Mouse (Mus musculus) heart, embryonic 13.5 days (tissue): Measurements from ENCODE around the gene Otub1. TPM values are rescaled to one million over a fixed set of nuclear protein-coding genes. Genes with fewer than 3 reads are reported as not detected.

Experiments used
- ATAC-seq: fragments of 200-750 bp; cut with Nextera tagmentation; 2 replicates; pipeline ENCODE4 v1.8.0; 2017; ENCODE audit warnings: moderate TSS enrichment; ENCODE audit not compliant: insufficient number of reproducible peaks, low FRiP score, low TSS enrichment; ENCODE audit errors: extremely low read depth
- H3K27ac ChIP-seq: fragments of 300-500 bp; sonication (generic); replicated peaks from 2 replicates; pipeline ENCODE4 v1.5.1; 2015; ENCODE audit warnings: moderate library complexity, mild to moderate bottlenecking, inconsistent platforms
- H3K27me3 ChIP-seq: fragments of 300-500 bp; sonication (generic); replicated peaks from 2 replicates; pipeline ENCODE4 v1.6.1; 2015; ENCODE audit warnings: mild to moderate bottlenecking, inconsistent platforms
- H3K36me3 ChIP-seq: fragments of 300-500 bp; sonication (generic); 2 replicates; pipeline ENCODE4 v1.6.1; 2015; ENCODE audit warnings: mild to moderate bottlenecking, inconsistent platforms
- H3K4me1 ChIP-seq: fragments of 300-500 bp; sonication (generic); 2 replicates; pipeline ENCODE4 v1.6.1; 2015; ENCODE audit warnings: inconsistent platforms
- H3K4me2 ChIP-seq: fragments of 300-500 bp; sonication (generic); 2 replicates; pipeline ENCODE4 v1.6.1; 2015; ENCODE audit warnings: inconsistent platforms, mild to moderate bottlenecking, moderate library complexity
- H3K4me3 ChIP-seq: fragments of 300-500 bp; sonication (generic); 2 replicates; pipeline ENCODE4 v1.5.1; 2015; ENCODE audit warnings: moderate library complexity, mild to moderate bottlenecking, inconsistent platforms
- H3K9ac ChIP-seq: fragments of 300-500 bp; sonication (generic); 2 replicates; pipeline ENCODE4 v1.6.1; 2015; ENCODE audit warnings: inconsistent platforms, mild to moderate bottlenecking, moderate library complexity
- H3K9me3 ChIP-seq: fragments of 300-500 bp; sonication (generic); 2 replicates; pipeline ENCODE4 v1.6.1; 2016; ENCODE audit warnings: inconsistent platforms
- WGBS: fragments of 180-500 bp; shearing (Covaris S2); methylation state at CpG from one replicate; pipeline ENCODE4 v1.1.7; 2015; ENCODE audit warnings: mixed read lengths; 5-methylcytosine and 5-hydroxymethylcytosine counted together
- polyA plus RNA-seq: library from polyadenylated mRNA; unstranded; fragments of >200 nt; fragmentation: Nextera tagmentation; extraction: Ambion mirVana; gene quantifications from 2 replicates; pipeline ENCODE4 v1.2.1, GENCODE M21; 2015

Otub1 gene
- polyA plus RNA-seq, 1 experiment from 2014 or later = 147 TPM

DNA sequence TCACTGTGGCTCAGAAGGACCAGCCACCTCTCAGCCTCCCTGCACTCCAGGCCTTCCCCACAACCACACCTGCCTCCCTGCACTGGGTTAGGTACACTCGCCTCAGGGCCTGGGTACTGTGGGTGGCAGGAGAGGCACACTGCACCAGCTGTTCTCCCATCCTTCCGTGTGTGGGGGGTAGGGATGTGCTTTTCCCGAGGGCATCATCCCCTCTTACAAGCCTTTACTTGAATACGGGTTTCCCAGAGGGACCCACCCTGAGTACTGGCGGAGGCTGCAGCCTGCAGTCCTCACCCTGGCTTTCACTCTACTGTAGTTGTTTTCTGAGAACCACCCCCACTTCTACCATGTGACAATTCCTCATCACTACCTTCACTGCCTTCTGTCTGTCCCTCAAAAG lies 19.0 kb downstream of the Otub1 start:
- peaks cover 12% of the 10 kb centered on the region for H3K4me1 ChIP-seq
- H3K9me3 ChIP-seq = no peaks in the 10 kb centered on the region
- ATAC-seq = no peak
- no peak overlapping the region for H3K27ac ChIP-seq
- H3K27me3 ChIP-seq = peaks cover 64% of the 10 kb centered on the region
- H3K4me3 ChIP-seq = no peak overlapping the region
- 0 out of 2 replicates have a peak overlapping the region, but pooled peaks have one; percentile 1 for H3K9ac ChIP-seq
- no peaks in the 10 kb centered on the region for H3K36me3 ChIP-seq
- H3K4me2 ChIP-seq = no peak overlapping the region
- 60% methylated on average over 5 of the region's 5 CpGs for WGBS

DNA sequence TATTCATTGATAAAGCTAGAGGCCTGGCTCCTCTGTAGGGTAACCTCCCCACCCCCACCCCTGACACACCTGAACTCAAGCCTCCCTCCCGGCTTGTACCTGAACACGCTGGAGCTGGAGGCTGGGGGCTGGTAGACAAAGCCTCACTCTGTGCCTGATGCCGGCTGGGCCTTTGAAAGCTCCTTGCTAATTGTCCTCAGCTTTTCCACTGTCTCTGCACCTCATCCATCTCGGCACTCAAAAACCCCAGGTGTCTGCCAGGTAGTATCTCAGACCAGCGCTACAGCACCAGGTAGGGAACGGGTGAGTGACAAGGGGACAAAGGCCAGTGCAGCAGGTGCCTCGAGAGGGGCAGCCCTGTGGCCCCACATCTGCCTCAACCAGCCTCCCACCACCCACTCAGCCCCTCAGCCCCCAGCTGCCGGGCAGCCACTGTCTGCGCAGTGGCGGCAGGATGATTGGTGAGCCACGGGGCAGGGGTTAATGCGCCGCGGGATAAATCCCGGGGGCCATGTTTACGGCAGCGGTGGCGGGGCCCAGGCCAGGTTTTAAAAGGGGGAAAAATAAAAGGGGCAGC lies 20.3 kb downstream of the Otub1 start:
- WGBS = 18% methylated on average over 18 of the region's 18 CpGs
- Histone ChIP-seq H3K27ac (no peak overlapping the region), H3K4me3 (no peak overlapping the region), H3K9ac (no peak overlapping the region), H3K4me2 (no peak overlapping the region), H3K36me3 (no peaks in the 10 kb centered on the region), H3K9me3 (no peaks in the 10 kb centered on the region), H3K27me3 (peaks cover 68% of the 10 kb centered on the region), H3K4me1 (peaks cover 23% of the 10 kb centered on the region)
- no peak for ATAC-seq

- H3K27me3 ChIP-seq = peaks cover 75% of the 10 kb centered on the region
- 48% methylated on average over 4 of the region's 4 CpGs for WGBS
These were observed 21.1 kb downstream of the Otub1 start for GRCm38 (mm10) chr19:7185059-7185458.

GRCm38 (mm10) chr19:7183419-7183818 lies 22.7 kb downstream of the Otub1 start:
- H3K9me3 ChIP-seq = no peaks in the 10 kb centered on the region
- peaks cover 34% of the 10 kb centered on the region for H3K4me1 ChIP-seq
- no peaks in the 10 kb centered on the region for H3K36me3 ChIP-seq
- WGBS = 64% methylated on average over 11 of the region's 11 CpGs
- H3K4me3 ChIP-seq = no peak overlapping the region
- ATAC-seq = no peak
- H3K27me3 ChIP-seq = peaks cover 85% of the 10 kb centered on the region
- no peak overlapping the region for H3K4me2 ChIP-seq
- H3K27ac ChIP-seq = no peak overlapping the region
- H3K9ac ChIP-seq = no peak overlapping the region

More at GRCm38 (mm10) chr19:7185059-7185458, 21.1 kb downstream of the Otub1 start:
- Histone ChIP-seq H3K4me2 (no peak overlapping the region), H3K27ac (no peak overlapping the region), H3K4me1 (peaks cover 25% of the 10 kb centered on the region), H3K4me3 (no peak overlapping the region), H3K9me3 (no peaks in the 10 kb centered on the region), H3K9ac (no peak overlapping the region), H3K36me3 (no peaks in the 10 kb centered on the region)
- no peak for ATAC-seq

DNA sequence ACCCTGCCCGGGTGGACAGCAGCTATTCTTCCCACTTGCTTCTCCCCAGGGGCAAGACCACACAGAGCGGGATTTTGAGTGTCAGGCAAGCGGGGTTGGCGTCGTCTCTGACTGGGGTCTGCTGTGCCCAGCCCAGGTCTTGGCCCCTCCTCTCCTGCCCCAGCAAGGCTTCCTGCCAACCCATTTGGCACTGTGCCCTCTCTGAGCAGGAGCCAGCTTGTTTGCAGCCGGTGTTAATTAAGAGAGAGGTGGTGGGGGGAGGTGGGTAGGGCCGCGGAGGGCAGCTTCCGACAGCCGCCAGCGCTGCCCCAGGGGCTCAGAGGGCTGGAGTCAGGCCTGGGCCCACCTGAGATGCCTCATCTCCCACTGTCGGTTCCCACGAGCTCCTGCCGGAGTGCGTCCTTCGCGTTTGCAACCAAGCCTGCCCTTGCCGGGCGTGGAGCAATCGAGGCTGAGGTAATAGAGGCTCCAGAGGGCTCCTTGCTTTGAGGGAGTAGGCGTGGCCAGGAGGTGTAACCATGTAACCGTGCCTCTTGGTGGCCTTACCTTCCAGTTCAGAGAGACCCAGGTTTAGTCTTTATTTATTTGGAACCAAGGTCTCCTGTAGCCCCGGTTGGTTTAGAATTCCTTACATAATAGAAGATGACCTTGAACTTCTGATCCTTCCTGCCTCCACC lies 23.7 kb downstream of the Otub1 start:
- H3K27me3 ChIP-seq = peaks cover 90% of the 10 kb centered on the region
- ATAC-seq = peak; percentile 28; the same call in 1 of the 2 replicates
- H3K36me3 ChIP-seq = no peaks in the 10 kb centered on the region
- H3K27ac ChIP-seq = 0 out of 2 replicates have a peak overlapping the region, but pooled peaks have one; percentile 25
- H3K4me1 ChIP-seq = peaks cover 41% of the 10 kb centered on the region
- H3K4me3 ChIP-seq = peak overlapping the region; percentile 24
- H3K4me2 ChIP-seq = peak overlapping the region; percentile 54
- 5% methylated on average over 23 of the region's 23 CpGs for whole genome bisulfite sequencing
- H3K9me3 ChIP-seq = no peaks in the 10 kb centered on the region
- H3K9ac ChIP-seq = peak overlapping the region; percentile 66

DNA sequence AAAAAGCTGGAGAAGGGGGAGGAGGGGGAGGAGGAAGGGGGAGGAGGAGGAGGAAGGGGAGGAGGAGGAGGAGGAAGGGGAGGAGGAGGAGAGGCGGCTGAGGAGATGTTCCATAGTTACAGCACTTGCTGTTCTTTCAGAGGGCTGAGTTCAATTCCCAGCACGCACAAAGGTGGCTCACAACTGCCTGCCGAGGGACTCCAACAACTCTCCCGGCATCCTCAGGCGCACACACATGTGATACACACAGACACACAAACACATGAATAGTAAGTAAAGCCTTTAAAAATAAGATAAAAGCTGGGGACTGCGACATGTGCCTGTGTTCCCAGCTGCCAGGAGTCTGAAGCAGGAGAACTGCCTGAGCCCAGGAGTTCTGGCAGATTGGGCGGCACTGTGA lies 24.6 kb downstream of the Otub1 start:
- ATAC-seq = no peak
- no peak overlapping the region for H3K4me3 ChIP-seq
- no peak overlapping the region for H3K4me2 ChIP-seq
- peaks cover 42% of the 10 kb centered on the region for H3K4me1 ChIP-seq
- H3K36me3 ChIP-seq = no peaks in the 10 kb centered on the region
- H3K27me3 ChIP-seq = peaks cover 83% of the 10 kb centered on the region
- no peak overlapping the region; the same call in 1 of the 2 replicates for H3K9ac ChIP-seq
- 67% methylated on average over 7 of the region's 7 CpGs for WGBS
- H3K27ac ChIP-seq = no peak overlapping the region
- no peaks in the 10 kb centered on the region for H3K9me3 ChIP-seq

- H3K4me2 ChIP-seq = no peak overlapping the region
- no peaks in the 10 kb centered on the region for H3K36me3 ChIP-seq
- no peak overlapping the region for H3K4me3 ChIP-seq
- peaks cover 77% of the 10 kb centered on the region for H3K27me3 ChIP-seq
- no peak overlapping the region for H3K9ac ChIP-seq
- no peak overlapping the region for H3K27ac ChIP-seq
- peaks cover 44% of the 10 kb centered on the region for H3K4me1 ChIP-seq
- no peak for ATAC-seq
- 81% methylated on average over 8 of the region's 8 CpGs for WGBS
- no peaks in the 10 kb centered on the region for H3K9me3 ChIP-seq
These were observed 25.2 kb downstream of the Otub1 start for GRCm38 (mm10) chr19:7180756-7181405.

DNA sequence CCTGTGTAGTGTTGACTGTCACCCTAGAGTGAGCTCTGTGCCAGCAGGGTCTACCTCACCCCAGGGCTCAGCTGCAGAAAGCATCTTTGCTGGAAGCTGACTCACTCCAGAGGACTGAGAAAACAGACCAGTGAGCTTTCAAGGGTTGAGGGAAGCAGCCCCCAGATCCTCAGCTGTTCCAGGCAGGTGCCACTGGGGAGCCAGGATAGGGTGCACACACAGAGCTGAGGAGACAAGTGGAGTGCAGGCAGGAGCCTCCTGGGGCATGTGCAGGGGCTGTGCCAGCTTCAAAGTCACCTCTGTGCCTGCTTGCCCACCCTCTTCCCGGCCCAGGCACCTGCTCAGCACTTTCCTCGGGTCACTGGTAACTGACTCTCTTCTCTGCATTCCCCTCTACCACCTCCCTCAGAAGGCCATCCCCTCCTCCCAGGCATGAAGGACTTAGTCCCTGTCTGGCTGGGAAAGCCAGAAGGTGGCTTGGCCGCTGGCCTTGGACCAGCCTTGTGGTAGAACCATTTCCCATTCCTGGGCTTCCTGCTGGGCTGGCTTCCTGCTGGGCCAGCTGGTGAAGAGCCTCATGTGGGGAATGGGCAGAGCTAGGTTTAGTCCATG lies 27.2 kb downstream of the Otub1 start:
- Histone ChIP-seq H3K9ac (no peak overlapping the region), H3K27ac (no peak overlapping the region), H3K4me3 (no peak overlapping the region), H3K9me3 (no peaks in the 10 kb centered on the region), H3K4me2 (no peak overlapping the region), H3K4me1 (peaks cover 48% of the 10 kb centered on the region), H3K27me3 (peaks cover 66% of the 10 kb centered on the region), H3K36me3 (no peaks in the 10 kb centered on the region)
- no peak for ATAC-seq
- 33% methylated on average over 3 of the region's 3 CpGs for WGBS

DNA sequence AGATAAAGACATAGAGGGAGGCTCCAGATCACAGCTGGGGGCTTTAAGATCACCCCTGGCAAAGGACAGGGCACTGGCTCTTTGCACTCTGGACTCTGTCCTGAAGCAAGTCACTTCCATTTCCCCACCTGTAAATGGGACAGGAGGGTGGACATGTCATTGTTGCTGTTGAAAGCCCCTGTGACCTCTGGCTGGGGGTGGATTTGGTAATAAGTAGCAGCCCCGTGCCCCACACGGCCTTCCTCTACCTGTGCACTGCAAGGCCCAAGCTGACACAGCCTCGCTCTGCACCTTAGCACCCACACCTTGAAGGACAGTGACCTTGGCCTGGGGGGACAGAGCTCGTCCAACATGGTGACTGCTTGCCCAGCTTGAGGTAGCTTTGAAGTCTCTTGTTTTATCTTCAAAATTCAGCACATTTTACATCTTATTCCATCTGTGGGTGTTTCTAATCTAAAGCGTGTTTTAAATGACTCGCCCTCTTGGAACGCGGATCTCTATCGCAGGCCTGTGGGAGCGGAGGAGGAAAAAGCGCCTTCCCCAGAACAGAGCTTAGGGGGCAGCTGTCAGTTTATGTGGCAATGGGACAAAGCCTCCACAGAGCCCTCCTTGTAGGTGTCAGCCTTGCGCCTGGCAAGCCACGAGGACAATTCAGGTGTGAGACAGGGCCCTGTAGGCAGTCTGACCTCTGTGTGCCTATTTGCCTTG lies 28.2 kb downstream of the Otub1 start:
- no peak for ATAC-seq
- no peak overlapping the region for H3K4me3 ChIP-seq
- no peak overlapping the region for H3K9ac ChIP-seq
- H3K9me3 ChIP-seq = no peaks in the 10 kb centered on the region
- no peak overlapping the region for H3K27ac ChIP-seq
- no peak overlapping the region for H3K4me2 ChIP-seq
- WGBS = 49% methylated on average over 13 of the region's 13 CpGs
- no peaks in the 10 kb centered on the region for H3K36me3 ChIP-seq
- peaks cover 48% of the 10 kb centered on the region for H3K4me1 ChIP-seq
- H3K27me3 ChIP-seq = peaks cover 58% of the 10 kb centered on the region

- WGBS = 14% methylated on average over 11 of the region's 11 CpGs
- Histone ChIP-seq H3K27ac (no peak overlapping the region), H3K27me3 (peaks cover 43% of the 10 kb centered on the region), H3K9ac (no peak overlapping the region), H3K4me3 (no peak overlapping the region), H3K4me1 (peaks cover 48% of the 10 kb centered on the region), H3K9me3 (no peaks in the 10 kb centered on the region), H3K4me2 (no peak overlapping the region), H3K36me3 (no peaks in the 10 kb centered on the region)
- ATAC-seq = no peak
These were observed 29.9 kb downstream of the Otub1 start for GRCm38 (mm10) chr19:7176041-7176696.
